Mouse (Mus musculus) erythroblast, adult 5-6 weeks (primary cell): Measurements from ENCODE around the gene Krt87. TPM values are rescaled to one million over a fixed set of nuclear protein-coding genes. Genes with fewer than 3 reads are reported as not detected.

Source experiments
- ATAC-seq: replicated peaks from 2 replicates; pipeline ENCODE4 v1.8.0; 2016; ENCODE audit warnings: moderate number of reproducible peaks, mild to moderate bottlenecking, moderate TSS enrichment, inconsistent platforms; ENCODE audit not compliant: poor library complexity, low FRiP score, severe bottlenecking
- total RNA-seq, 2 experiments: library from RNA; stranded (forward) in 1 of 2; stranded (reverse) in 1 of 2; fragments of 150-400 nt in 1 of 2; fragments of 200-764, 138-1000 nt in 1 of 2; gene quantifications; 2 replicates each; pipeline versions ENCODE4 v1.2.3 to v1.2.4; 2015 to 2017; ENCODE audit warnings: low replicate concordance in 2 of 2

Gene Krt87
- total RNA-seq (2015; ENCODE audit: low replicate concordance) (not detected in 2 replicates), total RNA-seq (2017; ENCODE audit: low replicate concordance) (not detected in 2 replicates)

DNA sequence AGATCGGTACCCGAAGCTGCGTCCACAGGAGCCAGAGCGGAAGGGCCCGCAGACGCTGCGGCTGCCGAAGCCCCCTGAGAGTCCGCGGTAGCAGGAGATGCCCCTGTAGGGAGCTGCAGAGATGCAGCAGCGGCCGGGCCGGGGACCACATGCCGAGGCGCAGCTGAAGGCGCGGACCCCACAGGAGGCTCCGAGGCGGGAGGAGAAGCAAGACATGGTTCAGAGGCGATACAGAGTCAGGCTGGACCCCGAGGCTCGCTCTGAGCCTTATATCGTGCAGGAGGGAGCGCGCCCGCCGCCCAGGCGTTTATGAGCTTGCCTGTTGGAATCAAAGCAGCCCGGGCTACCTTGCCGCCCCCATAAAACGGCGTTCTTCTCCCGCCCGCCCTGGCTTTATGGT, at the start of gene Krt87:
TSS of gene Krt87 (minus strand) at position 250 of the 400 bp plus-strand sequence.
- ATAC-seq, result no peak

DNA sequence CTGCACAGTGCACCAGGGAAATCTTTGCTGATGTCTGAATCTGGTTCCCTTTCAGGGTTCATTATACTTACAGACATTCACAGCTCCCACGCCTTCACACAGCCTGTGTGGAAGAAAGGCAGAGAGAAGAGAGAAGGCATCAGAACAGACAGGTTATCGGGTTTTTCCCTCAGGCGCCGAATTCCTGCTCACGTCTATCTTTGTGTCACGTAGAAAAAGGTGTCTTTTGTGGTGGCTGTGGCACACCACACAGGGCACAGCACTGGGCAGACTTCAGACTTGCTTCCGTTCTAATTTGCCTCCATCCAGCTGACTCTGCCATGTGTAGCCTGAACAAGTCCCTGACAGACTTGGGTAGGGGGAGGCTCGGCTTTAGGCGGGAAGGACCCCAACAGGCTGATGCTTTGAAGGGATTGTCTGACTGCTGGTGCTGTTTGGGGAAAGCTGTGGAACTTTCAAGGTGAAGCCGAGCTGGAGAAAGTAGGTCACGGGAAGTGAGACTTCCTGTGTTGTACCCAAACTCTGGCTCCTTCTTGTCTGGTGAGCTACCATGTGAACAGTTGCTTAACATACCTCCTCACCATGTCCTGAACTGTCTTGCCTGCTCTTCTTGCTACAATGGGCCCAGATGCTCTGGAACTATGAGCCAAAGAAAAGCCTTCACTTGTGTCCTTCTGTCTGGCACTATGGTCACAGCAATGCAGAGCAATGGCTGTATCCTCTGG, 47.5 kb upstream of the Krt87 start:
- ATAC-seq, result no peak

DNA sequence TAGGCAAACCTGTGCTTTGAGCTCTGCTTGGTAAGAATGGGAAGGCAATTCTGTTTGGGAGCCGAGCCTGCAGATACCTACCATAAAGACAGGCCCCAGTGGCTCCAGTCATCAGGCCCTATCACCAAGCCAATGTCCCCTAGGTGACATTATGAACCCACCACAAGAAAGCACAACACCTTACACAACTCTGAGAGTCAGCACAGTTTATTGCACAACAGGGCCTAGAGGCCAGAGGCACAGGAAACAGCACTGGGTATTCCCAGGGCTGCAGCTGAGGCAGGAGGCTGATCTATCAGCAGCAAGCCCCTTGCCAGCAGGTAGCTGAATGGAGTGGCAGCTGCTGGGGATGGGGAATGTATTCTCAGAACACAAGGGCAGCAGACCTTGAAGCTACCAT, 46.3 kb upstream of the Krt87 start:
- ATAC-seq, result no peak

DNA sequence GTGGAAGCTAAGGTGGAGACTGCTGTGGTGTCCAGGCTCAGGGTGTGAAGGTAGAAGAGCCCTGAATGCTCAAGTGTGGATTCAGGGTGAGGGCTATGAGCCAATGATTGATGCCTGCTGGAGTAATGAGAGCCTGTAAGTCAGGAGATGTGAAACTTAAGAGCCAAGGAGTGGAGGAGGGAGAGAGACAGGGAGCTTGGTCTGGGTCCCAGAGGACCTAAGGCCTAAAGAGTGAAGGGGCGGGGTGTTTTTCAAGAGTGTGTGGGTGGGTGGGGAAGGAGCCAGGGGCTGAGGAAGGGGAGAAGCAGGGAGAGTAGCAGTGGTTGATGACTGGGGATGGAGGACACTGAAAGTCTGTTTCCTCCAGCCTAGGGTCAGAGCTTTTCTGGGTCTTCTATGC, 45.0 kb upstream of the Krt87 start:
- no peak for ATAC-seq

DNA sequence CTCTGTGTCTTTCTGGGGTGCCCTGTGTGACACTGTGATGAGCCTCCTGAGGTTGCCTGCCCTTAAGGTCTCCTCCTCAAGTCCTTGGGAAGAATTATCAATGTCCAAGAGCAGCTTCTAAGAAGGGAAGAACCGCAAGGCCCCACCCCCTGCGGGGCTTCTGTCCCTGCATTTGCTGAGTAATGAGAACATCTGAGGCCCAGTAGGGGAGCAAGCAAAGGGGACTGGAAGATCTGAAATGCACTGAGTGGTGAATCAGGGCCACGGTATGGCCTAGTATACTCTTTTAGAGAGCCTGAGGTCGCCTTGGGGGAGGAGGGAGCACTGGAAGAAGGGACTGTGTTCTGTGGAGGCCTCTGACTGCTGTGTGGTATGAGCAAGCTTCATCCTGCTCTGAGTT, 43.5 kb upstream of the Krt87 start:
- ATAC-seq, result no peak

DNA sequence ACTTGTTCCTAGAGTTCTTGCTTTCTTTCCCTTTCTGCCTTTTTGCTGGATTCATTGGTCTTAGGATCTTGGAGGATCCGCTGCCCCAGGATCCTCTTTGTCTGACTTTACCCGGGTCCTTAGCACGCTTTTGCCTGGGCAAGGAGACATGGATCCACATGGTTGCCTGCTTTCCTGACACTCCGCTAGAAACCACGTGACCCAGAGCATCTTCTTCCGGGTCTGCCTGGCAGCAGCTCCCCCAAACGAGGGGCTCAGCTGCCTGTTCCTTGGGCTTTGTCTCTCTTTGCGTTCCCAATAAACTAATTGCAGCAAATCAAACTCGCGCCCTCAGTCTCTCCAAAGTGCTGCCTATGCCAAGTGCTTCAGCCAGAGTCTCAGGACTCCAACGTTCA, 41.1 kb upstream of the Krt87 start:
- ATAC-seq, result no peak

DNA sequence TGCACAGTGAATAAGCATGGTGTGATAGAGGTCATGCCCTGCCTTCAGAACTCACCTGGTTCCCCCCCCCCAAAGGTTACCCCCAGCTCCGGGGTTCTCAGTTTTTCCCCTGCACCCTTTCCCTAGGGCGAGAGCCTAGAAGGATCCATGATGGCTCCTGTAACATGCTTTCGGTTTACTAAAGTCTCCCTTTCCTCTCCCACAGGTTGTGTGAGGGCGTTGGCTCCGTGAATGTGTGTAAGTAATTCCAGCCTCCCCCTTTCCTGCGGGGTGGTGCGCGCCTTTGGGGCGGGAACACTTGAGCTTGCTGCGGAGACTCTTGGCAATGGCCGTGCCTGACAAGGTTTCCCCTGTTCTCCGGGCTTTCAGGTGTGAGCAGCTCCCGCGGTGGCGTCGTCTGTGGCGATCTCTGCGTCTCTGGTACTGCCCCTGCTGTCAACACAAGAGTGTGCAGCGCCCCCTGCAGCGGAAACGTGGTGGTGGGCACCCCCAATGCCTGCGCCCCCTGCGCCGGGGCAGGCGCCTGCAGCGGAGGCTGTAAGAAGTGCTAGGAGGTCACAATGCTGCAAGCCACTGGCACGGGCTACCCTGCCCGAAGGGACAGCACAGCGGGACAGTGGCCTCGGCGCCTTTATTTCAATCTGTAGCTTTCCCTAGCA, 40.5 kb upstream of the Krt87 start:
- no peak for ATAC-seq

DNA sequence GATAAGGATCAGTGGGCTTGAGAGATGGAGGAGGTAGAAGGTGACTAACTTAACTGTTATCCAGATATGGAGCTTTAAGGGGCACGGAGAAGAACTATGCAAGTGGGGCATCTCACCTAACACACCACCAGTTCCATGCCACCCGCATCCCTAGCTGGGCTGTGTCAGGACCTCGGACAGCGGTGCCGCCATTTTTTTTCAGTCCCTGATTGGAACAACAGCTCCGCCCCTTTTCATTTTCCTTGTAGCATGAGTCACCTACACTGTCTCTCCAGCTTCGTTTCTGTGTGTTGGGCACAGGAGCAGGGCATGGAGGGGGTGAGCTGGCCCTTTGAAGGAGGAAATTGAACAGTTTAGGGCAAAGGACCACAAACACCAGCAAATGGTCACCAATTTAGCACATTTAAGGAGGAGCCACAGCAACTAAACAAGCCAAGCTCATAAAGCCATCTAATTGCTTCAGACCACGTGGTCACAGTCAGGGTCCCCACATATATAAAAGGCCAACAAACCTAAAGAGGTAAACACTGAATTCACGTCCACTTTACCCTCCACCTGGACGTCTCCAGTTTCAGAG, 34.4 kb upstream of the Krt87 start, which contains the start of gene Krt86:
TSS of gene Krt86 (plus strand) at position 527 of the 577 bp plus-strand sequence.
- ATAC-seq, result no peak

DNA sequence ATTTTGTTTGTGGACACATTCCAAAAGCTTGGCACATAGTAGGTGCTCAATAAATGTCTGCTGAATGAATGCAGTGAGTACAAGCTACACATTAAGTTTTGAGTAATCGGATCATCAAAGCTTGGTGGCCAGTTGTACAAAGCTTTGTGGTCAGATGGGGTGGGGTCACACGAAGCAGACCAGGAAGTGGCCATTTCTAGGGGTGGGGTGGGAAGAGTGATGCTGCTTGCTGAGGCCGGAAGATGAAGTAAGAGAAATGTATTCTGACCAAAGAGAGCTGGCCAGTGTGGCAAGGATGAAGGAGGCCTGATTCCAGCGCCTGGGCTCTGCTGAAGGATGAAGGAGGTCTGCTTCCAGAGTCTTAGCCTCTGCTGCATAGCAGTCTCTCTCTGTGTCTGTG, 30.5 kb upstream of the Krt87 start:
- ATAC-seq, result no peak

DNA sequence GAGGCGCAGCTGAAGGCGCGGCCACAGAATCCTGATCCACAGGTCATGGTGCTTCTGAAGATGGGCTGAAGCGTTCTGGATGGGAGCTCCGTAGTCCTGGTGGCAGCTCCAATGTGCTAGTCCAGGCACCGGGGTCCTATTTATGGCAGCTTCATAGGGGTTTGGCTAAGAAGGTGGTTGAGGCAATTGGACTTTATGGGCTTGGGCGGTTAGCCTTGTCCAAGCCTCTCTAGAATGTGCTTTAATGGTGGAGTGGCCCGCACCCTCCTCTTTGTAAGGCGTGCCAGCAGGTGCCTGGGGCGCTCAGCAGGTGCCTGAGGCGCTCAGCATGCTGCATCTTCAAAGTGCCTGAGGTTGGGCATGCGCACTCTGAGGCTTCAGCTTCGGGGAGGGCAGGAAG, 25.0 kb upstream of the Krt87 start, which contains the start of gene Krt81:
TSS of gene Krt81 (minus strand) at position 101 of the 400 bp plus-strand sequence.
- no peak for ATAC-seq

DNA sequence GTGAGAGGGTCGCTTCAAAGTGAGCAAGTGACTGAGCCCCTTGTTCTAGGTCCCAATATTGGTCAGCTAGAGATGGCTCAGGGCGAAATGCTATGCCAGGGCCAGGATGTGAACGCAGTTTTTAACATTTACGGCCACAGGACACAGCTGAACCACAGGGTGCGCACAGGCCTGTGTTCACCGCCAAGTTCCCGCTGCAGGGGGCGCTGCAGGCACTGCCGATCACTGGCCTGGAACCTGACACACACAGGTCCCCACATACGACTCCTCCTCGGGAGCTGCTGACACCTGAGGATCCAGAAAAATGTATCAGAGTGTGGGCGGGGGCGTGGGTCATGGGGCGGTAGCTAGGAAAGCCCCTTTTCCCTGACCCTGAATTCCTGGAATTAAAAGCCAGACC, 20.7 kb upstream of the Krt87 start:
- no peak for ATAC-seq

DNA sequence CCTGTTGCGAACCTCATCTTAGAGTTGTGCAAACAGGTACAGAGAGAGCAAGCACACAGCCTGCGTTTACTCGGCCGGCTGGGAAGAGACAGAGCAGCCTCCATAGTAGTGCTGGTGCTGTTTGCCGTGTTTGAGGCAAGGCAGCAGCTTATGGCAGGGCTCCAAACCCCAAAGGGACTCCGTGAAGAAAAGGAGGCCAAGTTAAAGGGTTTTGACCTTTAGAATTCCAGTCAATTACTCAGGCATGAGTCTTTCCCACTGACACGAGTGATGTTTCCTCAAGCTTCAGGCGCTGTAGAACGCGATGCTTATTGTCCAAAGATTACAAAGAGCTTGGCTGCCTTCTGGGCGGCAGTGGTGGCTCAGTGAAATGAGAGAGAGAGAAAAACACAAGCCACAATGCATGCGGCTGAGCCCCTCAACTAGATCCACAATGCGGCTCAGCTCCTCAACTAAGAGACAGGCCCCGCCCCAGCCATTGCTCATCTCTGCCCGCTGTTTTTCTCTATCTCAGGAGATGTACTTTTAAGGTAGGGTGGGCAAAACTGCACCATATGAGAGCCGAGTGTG, 19.8 kb upstream of the Krt87 start:
- no peak for ATAC-seq

DNA sequence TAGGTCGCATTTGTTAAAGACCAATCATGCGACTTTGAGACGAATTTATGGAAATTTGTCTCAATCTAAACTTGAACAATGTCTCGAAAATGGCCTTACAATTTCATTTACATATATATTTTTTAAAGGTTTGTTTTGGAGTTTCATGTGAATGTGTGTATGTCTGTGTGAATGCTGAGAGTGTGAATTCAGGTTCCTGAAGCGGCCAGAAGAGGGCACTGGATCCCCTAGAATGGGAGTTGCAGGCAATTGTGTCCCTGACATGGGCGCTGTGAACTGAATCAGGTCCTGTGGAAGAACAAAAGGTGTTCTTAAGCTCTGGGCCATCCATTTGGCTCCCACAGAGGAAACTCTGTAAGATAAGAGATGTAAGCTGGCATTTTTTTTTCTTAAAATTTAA, 17.3 kb upstream of the Krt87 start:
- no peak for ATAC-seq

DNA sequence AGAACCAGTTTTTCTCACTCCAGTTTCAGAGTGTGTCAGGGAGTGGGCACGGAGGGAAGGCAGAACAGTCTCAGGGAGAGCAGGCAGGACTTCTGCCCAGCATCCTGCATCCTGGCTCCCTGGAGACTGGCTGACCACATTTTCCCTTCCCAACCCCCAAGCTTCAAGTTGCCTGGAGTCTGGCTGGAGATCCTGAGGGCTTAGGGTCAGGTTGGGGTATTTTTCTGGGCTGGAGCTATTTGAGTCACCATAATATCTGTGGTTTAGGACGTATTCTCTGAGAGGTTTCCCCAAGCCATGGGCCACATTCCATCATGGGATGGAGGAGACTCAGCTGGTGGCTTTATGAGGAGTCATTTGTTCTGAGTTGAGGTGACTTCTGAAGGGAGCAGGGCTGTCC, 16.7 kb upstream of the Krt87 start:
- ATAC-seq, result no peak

DNA sequence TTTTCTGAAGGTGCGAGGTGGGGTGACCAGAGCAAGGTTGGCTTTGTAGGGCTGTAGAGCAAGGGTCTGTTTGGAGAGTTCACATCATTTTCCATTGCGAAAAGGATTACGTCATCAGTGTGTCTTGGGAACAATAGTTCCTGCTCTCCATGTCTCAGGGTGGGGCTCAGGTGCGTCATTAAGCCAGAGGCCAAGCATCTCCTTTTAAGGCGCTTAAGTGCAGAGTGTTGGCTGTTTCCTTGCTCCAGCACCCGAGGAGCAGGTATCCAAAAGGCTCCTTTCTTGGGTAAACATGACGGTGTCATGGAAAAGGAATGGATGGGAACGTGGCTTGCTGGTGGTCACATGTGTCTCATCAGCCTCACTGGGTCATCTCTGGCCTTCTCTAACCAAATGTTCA, 16.2 kb upstream of the Krt87 start:
- no peak for ATAC-seq

DNA sequence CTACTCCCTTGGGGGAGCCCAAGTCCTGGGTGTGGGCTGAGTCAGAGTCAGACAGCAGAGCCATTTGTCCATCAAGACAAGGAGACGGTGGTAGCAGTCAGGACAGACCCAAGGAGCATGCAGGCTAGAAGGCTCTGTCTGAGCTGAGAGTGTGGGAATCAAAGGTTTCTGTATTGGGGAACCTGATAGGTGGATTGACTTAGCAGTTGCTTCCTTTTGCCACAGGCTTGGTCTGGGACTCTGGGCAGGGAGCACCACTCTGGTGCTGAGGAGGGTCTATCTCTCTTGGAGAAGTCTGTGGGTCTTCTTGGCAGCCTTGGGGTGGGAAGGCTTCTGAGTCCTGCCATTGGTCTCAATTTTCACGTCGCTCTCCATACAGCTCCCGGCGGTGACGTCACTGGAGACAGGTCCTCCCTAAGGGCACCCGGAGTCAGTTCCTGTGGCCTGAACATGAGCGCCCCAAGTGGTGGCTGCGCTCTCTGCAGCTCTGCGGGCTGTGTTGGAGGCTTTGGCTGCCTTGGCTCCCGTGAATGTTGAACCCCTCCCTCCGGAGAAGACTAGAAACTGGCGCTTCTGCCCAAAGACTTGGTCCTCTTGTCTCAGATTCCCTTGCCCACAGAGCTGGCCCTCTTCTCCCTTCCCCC, 14.6 kb upstream of the Krt87 start:
- peak; percentile 59; the same call in 1 of the 2 replicates for ATAC-seq

DNA sequence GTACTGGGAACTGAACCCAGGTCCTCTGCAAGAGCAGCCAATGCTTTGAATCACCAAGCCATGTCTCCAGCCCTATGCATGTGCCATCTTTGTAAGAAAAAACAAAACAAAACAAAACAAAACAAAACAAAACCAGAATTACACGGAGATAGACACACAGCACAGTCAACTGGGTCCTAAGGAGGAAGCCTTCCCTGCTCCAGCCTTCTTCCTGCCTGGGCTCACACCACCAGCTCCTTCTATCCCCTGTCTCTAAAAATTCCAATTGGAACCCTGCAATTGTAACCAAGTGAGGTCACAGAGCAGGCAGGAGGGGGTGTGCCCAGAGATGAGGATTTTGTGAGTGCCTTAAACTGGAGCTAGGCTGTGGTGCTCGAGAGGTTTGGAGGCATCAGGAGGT, 8.8 kb upstream of the Krt87 start, which contains the start of gene Krt88:
TSS of gene Krt88 (plus strand) at position 301 of the 400 bp plus-strand sequence.
- no peak for ATAC-seq

DNA sequence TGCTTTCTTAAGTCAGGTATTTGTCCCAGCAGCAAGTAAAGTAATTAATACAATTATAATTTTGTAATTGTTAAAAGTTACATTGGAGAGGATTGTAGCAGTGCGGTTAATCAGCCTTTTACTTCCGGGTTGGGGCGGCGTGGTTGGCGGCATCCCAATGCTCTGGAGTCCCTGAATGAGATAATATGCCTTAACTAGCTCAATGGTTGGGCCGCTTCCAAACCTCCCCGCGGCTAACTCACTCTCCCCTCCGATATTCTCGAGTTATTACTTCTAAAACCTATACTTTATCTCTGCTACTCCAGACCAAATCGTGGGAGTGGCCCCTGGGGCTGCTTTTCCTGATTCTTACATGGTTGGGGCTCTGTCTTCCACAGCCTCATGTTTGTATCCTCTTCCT, 8.0 kb upstream of the Krt87 start:
- no peak for ATAC-seq

DNA sequence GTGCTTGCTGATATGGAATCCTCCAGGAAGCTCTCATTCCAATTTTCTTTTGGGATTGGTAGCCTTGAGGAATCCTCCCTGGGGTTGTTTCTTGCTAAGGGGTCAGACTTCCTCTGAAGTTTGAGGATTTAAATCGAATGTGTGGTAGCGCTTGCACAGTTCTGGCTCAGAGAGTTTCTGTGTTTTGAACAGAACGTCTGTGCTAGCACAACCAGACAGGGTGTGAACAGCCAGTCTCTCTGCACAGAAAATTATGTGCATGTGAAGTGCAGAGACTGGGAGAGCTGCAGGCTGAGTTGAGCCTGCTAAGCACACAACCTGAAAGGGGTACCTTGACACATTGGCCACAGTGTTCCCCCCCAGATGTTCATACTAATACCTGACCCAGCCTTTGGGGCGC, 2.2 kb upstream of the Krt87 start:
- ATAC-seq, result no peak

DNA sequence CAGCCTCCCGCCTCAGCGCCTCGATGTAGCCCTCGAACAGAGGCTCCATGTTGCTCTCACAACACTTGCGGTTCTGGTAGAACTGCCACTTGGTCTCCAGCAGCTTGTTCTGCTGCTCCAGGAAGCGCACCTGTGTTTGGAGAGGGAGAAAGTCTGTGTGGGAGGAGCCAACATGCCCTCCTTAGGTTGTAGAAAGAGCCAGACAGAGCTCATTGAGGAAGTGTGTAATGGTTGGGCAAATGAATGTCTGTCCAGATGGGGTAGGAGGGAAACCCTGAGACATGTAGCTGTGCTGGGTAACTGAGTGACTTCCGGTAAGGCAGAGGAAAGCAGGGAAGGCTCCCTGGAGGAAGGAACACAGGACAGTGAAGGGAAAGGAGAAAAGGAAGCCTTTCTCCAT, 2.0 kb downstream of the Krt87 start:
- ATAC-seq, result no peak
